Mouse (Mus musculus) neural tube, embryonic 13.5 days (tissue): ENCODE measurements around the gene AI661453. TPM values are rescaled to one million over a fixed set of nuclear protein-coding genes. Genes with fewer than 3 reads are reported as not detected.

ENCODE experiments used
- ATAC-seq: fragments of 200-750 bp; cut with Nextera tagmentation; 2 replicates; pipeline ENCODE4 v1.8.0; 2017; ENCODE audit warnings: low read depth, mild to moderate bottlenecking, moderate TSS enrichment, moderate library complexity
- H3K27ac ChIP-seq: fragments of 300-500 bp; sonication (generic); replicated peaks from 2 replicates; pipeline ENCODE4 v1.5.1; 2015; ENCODE audit warnings: moderate library complexity, mild to moderate bottlenecking, inconsistent platforms
- H3K27me3 ChIP-seq: fragments of 300-500 bp; sonication (generic); 2 replicates; pipeline ENCODE4 v1.6.1; 2015; ENCODE audit warnings: mild to moderate bottlenecking, inconsistent platforms
- H3K36me3 ChIP-seq: fragments of 300-500 bp; sonication (generic); 2 replicates; pipeline ENCODE4 v1.6.1; 2015; ENCODE audit warnings: mild to moderate bottlenecking, inconsistent platforms
- H3K4me1 ChIP-seq: fragments of 300-500 bp; sonication (generic); replicated peaks from 2 replicates; pipeline ENCODE4 v1.6.1; 2015; ENCODE audit warnings: inconsistent platforms
- H3K4me2 ChIP-seq: fragments of 300-500 bp; sonication (generic); 2 replicates; pipeline ENCODE4 v1.6.1; 2015; ENCODE audit warnings: inconsistent platforms, mild to moderate bottlenecking, moderate library complexity
- H3K4me3 ChIP-seq: fragments of 300-500 bp; sonication (generic); 2 replicates; pipeline ENCODE4 v1.5.1; 2015; ENCODE audit warnings: mild to moderate bottlenecking, inconsistent platforms
- H3K9ac ChIP-seq: fragments of 300-500 bp; sonication (generic); 2 replicates; pipeline ENCODE4 v1.6.1; 2015; ENCODE audit warnings: moderate library complexity, mild to moderate bottlenecking, inconsistent platforms
- H3K9me3 ChIP-seq: fragments of 300-500 bp; sonication (generic); 2 replicates; pipeline ENCODE4 v1.6.1; 2016; ENCODE audit warnings: inconsistent platforms
- WGBS: fragments of 180-500 bp; shearing (Covaris S2); methylation state at CpG from one replicate; pipeline ENCODE4 v1.1.7; 2015; 5-methylcytosine and 5-hydroxymethylcytosine counted together
- polyA plus RNA-seq: library from polyadenylated mRNA; unstranded; fragments of >200 nt; fragmentation: Nextera tagmentation; extraction: Ambion mirVana; gene quantifications from 2 replicates; pipeline ENCODE4 v1.2.1, GENCODE M21; 2015

The AI661453 gene
- polyA plus RNA-seq, 1 experiment from 2014 or later, result 0.20 TPM

- H3K4me3 ChIP-seq, result no peak overlapping the region
- H3K9me3 ChIP-seq, result no peaks in the 10 kb centered on the region
- no peak overlapping the region for H3K27ac ChIP-seq
- ATAC-seq, result no peak
- peaks cover 42% of the 10 kb centered on the region for H3K27me3 ChIP-seq
- no peaks in the 10 kb centered on the region for H3K36me3 ChIP-seq
- H3K9ac ChIP-seq, result no peak overlapping the region
- peaks cover 19% of the 10 kb centered on the region for H3K4me1 ChIP-seq
- no peak overlapping the region for H3K4me2 ChIP-seq
- WGBS, result 67% methylated on average over 5 of the region's 5 CpGs
These were observed 34.3 kb downstream of the AI661453 start for GRCm38 (mm10) chr17:47470686-47471085.

GRCm38 (mm10) chr17:47472435-47473350, 36.3 kb downstream of the AI661453 start:
- Histone ChIP-seq H3K9ac (no peak overlapping the region), H3K36me3 (no peaks in the 10 kb centered on the region), H3K9me3 (no peaks in the 10 kb centered on the region), H3K27ac (no peak overlapping the region), H3K4me1 (peaks cover 18% of the 10 kb centered on the region), H3K4me2 (no peak overlapping the region), H3K27me3 (peaks cover 25% of the 10 kb centered on the region), H3K4me3 (no peak overlapping the region)
- WGBS, result 47% methylated on average over 15 of the region's 15 CpGs
- ATAC-seq, result no peak

- no peak overlapping the region for H3K4me2 ChIP-seq
- no peaks in the 10 kb centered on the region for H3K36me3 ChIP-seq
- H3K4me1 ChIP-seq, result peaks cover 11% of the 10 kb centered on the region
- H3K9me3 ChIP-seq, result no peaks in the 10 kb centered on the region
- 15% methylated on average over 8 of the region's 8 CpGs for WGBS
- no peak overlapping the region for H3K9ac ChIP-seq
- H3K27me3 ChIP-seq, result peaks cover 17% of the 10 kb centered on the region
- H3K4me3 ChIP-seq, result no peak overlapping the region
- ATAC-seq, result no peak
- no peak overlapping the region for H3K27ac ChIP-seq
These were observed 37.1 kb downstream of the AI661453 start for GRCm38 (mm10) chr17:47473434-47473974.

GRCm38 (mm10) chr17:47474250-47474649, 37.8 kb downstream of the AI661453 start:
- WGBS, result 84% methylated on average over 4 of the region's 4 CpGs
- no peak overlapping the region for H3K4me3 ChIP-seq

GRCm38 (mm10) chr17:47475181-47475580, 38.8 kb downstream of the AI661453 start:
- no peak overlapping the region for H3K4me2 ChIP-seq
- ATAC-seq, result no peak
- peaks cover 9% of the 10 kb centered on the region for H3K4me1 ChIP-seq
- WGBS, result 88% methylated on average over 4 of the region's 4 CpGs
- no peak overlapping the region for H3K4me3 ChIP-seq
- no peak overlapping the region for H3K9ac ChIP-seq
- no peaks in the 10 kb centered on the region for H3K36me3 ChIP-seq
- no peaks in the 10 kb centered on the region for H3K9me3 ChIP-seq
- H3K27me3 ChIP-seq, result peaks cover under 1% of the 10 kb centered on the region; the same call in 1 of the 2 replicates
- H3K27ac ChIP-seq, result no peak overlapping the region

More at GRCm38 (mm10) chr17:47474250-47474649, 37.8 kb downstream of the AI661453 start:
- Histone ChIP-seq H3K36me3 (no peaks in the 10 kb centered on the region), H3K9me3 (no peaks in the 10 kb centered on the region), H3K4me2 (no peak overlapping the region), H3K4me1 (peaks cover 10% of the 10 kb centered on the region), H3K27me3 (peaks cover 9% of the 10 kb centered on the region), H3K9ac (no peak overlapping the region), H3K27ac (no peak overlapping the region)
- ATAC-seq, result no peak

GRCm38 (mm10) chr17:47475714-47476113, 39.3 kb downstream of the AI661453 start:
- Histone ChIP-seq H3K9ac (no peak overlapping the region), H3K27me3 (no peaks in the 10 kb centered on the region), H3K9me3 (no peaks in the 10 kb centered on the region), H3K4me3 (no peak overlapping the region), H3K27ac (no peak overlapping the region), H3K4me1 (peaks cover 3% of the 10 kb centered on the region), H3K36me3 (no peaks in the 10 kb centered on the region), H3K4me2 (no peak overlapping the region)
- no peak for ATAC-seq
- WGBS, result 62% methylated on average over 3 of the region's 3 CpGs

- WGBS, result 86% methylated on average over 3 of the region's 3 CpGs
- H3K27me3 ChIP-seq, result no peaks in the 10 kb centered on the region
- no peaks in the 10 kb centered on the region for H3K36me3 ChIP-seq
- H3K9ac ChIP-seq, result no peak overlapping the region
- no peak overlapping the region for H3K4me2 ChIP-seq
- H3K27ac ChIP-seq, result no peak overlapping the region
- H3K4me1 ChIP-seq, result peaks cover 8% of the 10 kb centered on the region; the same call in 1 of the 2 replicates
- no peak for ATAC-seq
- H3K9me3 ChIP-seq, result no peaks in the 10 kb centered on the region
- H3K4me3 ChIP-seq, result no peak overlapping the region
These were observed 43.5 kb downstream of the AI661453 start for GRCm38 (mm10) chr17:47479887-47480286.

- ATAC-seq, result no peak
- Histone ChIP-seq H3K27me3 (no peaks in the 10 kb centered on the region), H3K4me3 (no peak overlapping the region), H3K4me2 (no peak overlapping the region), H3K36me3 (no peaks in the 10 kb centered on the region), H3K9me3 (no peaks in the 10 kb centered on the region), H3K4me1 (peaks cover 18% of the 10 kb centered on the region), H3K27ac (no peak overlapping the region), H3K9ac (no peak overlapping the region)
- WGBS, result 47% methylated on average over 2 of the region's 2 CpGs
These were observed 46.0 kb downstream of the AI661453 start for GRCm38 (mm10) chr17:47482401-47482800.

- ATAC-seq, result peak; percentile 54
- Histone ChIP-seq H3K36me3 (peaks cover 9% of the 10 kb centered on the region), H3K4me3 (no peak overlapping the region), H3K27ac (no peak overlapping the region; the same call in none of the 2 replicates), H3K4me2 (no peak overlapping the region), H3K9ac (no peak overlapping the region), H3K9me3 (no peaks in the 10 kb centered on the region), H3K27me3 (no peaks in the 10 kb centered on the region), H3K4me1 (peaks cover 18% of the 10 kb centered on the region)
- 0% methylated on average over 1 of the region's 1 CpGs for WGBS
These were observed 48.0 kb downstream of the AI661453 start for GRCm38 (mm10) chr17:47484241-47484921.

GRCm38 (mm10) chr17:47484993-47485392, 48.6 kb downstream of the AI661453 start:
- Histone ChIP-seq H3K9me3 (no peaks in the 10 kb centered on the region), H3K9ac (no peak overlapping the region), H3K4me3 (no peak overlapping the region), H3K4me1 (peaks cover 18% of the 10 kb centered on the region), H3K4me2 (no peak overlapping the region), H3K27ac (no peak overlapping the region; the same call in 1 of the 2 replicates), H3K36me3 (peaks cover 15% of the 10 kb centered on the region), H3K27me3 (no peaks in the 10 kb centered on the region)
- WGBS, result 7% methylated on average over 3 of the region's 3 CpGs
- no peak for ATAC-seq

GRCm38 (mm10) chr17:47485791-47486190, 49.4 kb downstream of the AI661453 start:
- Histone ChIP-seq H3K4me3 (no peak overlapping the region), H3K4me1 (peaks cover 18% of the 10 kb centered on the region), H3K9me3 (no peaks in the 10 kb centered on the region), H3K36me3 (peaks cover 23% of the 10 kb centered on the region), H3K27me3 (no peaks in the 10 kb centered on the region), H3K9ac (no peak overlapping the region), H3K4me2 (no peak overlapping the region), H3K27ac (no peak overlapping the region)
- WGBS, result 77% methylated on average over 3 of the region's 3 CpGs
- ATAC-seq, result no peak

- Histone ChIP-seq H3K27ac (no peak overlapping the region), H3K4me3 (no peak overlapping the region), H3K9me3 (no peaks in the 10 kb centered on the region), H3K27me3 (no peaks in the 10 kb centered on the region), H3K36me3 (peaks cover 73% of the 10 kb centered on the region), H3K4me2 (no peak overlapping the region), H3K9ac (no peak overlapping the region), H3K4me1 (peaks cover 3% of the 10 kb centered on the region)
- no peak for ATAC-seq
- WGBS, result 78% methylated on average over 9 of the region's 9 CpGs
These were observed 54.4 kb downstream of the AI661453 start for GRCm38 (mm10) chr17:47490791-47491190.
